Mouse (Mus musculus) layer of hippocampus, adult 2 months (tissue): ENCODE measurements around the gene Phox2a. TPM values are rescaled to one million over a fixed set of nuclear protein-coding genes. Genes with fewer than 3 reads are reported as not detected.

ENCODE experiments used
- DNase-seq, 2 experiments: peaks; one replicate each; pipeline ENCODE4 v3.0.0; 2022; ENCODE audit warnings: low spot score in 2 of 2
- H3K27ac ChIP-seq: fragments of 200-600 bp; 2 replicates; pipeline ENCODE4 v1.8.1; 2022
- H3K4me3 ChIP-seq: fragments of 200-600 bp; 2 replicates; pipeline ENCODE4 v1.8.1; 2022; ENCODE audit warnings: mild to moderate bottlenecking
- CTCF ChIP-seq: fragments of 200-600 bp; conservative IDR thresholded peaks from 2 replicates; pipeline ENCODE4 v1.8.1; 2022; ENCODE audit warnings: antibody characterized with exemption, mild to moderate bottlenecking, moderate library complexity
- total RNA-seq, 2 experiments: library from RNA; stranded (reverse); gene quantifications; 2 replicates each; pipeline ENCODE4 v1.2.3; 2021

Gene Phox2a
- total RNA-seq, 2 experiments from 2014 or later, result not detected

- Histone ChIP-seq H3K27ac (no peak overlapping the region), H3K4me3 (no peak overlapping the region)
- DNase-seq, result no peak
- TF ChIP-seq CTCF, result 0 out of 2 replicates have a peak, but pooled peaks have one; percentile 9
Observed at GRCm38 (mm10) chr7:101833352-101833751, 15.2 kb downstream of the Phox2a start.

- H3K27ac ChIP-seq, result no peak overlapping the region
- no peak for TF ChIP-seq CTCF
- no peak overlapping the region for H3K4me3 ChIP-seq
- DNase-seq, result no peak
Observed at GRCm38 (mm10) chr7:101833916-101834584, 15.9 kb downstream of the Phox2a start.

- no peak for DNase-seq
- H3K27ac ChIP-seq, result no peak overlapping the region
- H3K4me3 ChIP-seq, result no peak overlapping the region
- TF ChIP-seq CTCF, result no peak
Observed at GRCm38 (mm10) chr7:101834903-101835302, 16.8 kb downstream of the Phox2a start.

GRCm38 (mm10) chr7:101835457-101836109, 17.5 kb downstream of the Phox2a start:
- TF ChIP-seq CTCF, result peak; percentile 66
- DNase-seq, result no peak
- H3K27ac ChIP-seq, result peak overlapping the region; percentile 90; the same call in 1 of the 2 replicates
- H3K4me3 ChIP-seq, result peak overlapping the region; percentile 65

GRCm38 (mm10) chr7:101836271-101837153, 18.4 kb downstream of the Phox2a start:
- Histone ChIP-seq H3K27ac (peak overlapping the region; percentile 90), H3K4me3 (peak overlapping the region; percentile 65)
- peak in 1 of 2 experiments; percentile 25 for DNase-seq
- TF ChIP-seq CTCF, result no peak

GRCm38 (mm10) chr7:101837154-101837605, 19.1 kb downstream of the Phox2a start:
- DNase-seq, result no peak
- Histone ChIP-seq H3K27ac (peak overlapping the region; percentile 90), H3K4me3 (peak overlapping the region; percentile 65)
- no peak for TF ChIP-seq CTCF

- TF ChIP-seq CTCF, result peak; percentile 69
- Histone ChIP-seq H3K4me3 (peak within 1 kb of the TSS; percentile 65), H3K27ac (peak within 1 kb of the TSS; percentile 90)
- peak; percentile 59 to 60 for DNase-seq
Observed at GRCm38 (mm10) chr7:101837606-101838471, 19.7 kb downstream of the Phox2a start, which contains the start of gene Inppl1. Inppl1 (minus strand) TSS chr7:101838229.

GRCm38 (mm10) chr7:101844186-101844585, 26.1 kb downstream of the Phox2a start:
- no peak overlapping the region for H3K4me3 ChIP-seq
- no peak overlapping the region for H3K27ac ChIP-seq
- no peak for TF ChIP-seq CTCF
- DNase-seq, result no peak

GRCm38 (mm10) chr7:101847934-101848333, 29.8 kb downstream of the Phox2a start:
- DNase-seq, result no peak
- Histone ChIP-seq H3K4me3 (no peak overlapping the region), H3K27ac (no peak overlapping the region)
- TF ChIP-seq CTCF, result no peak

GRCm38 (mm10) chr7:101851689-101852088, 33.6 kb downstream of the Phox2a start:
- DNase-seq, result no peak
- Histone ChIP-seq H3K4me3 (no peak overlapping the region), H3K27ac (no peak overlapping the region)
- no peak for TF ChIP-seq CTCF

- TF ChIP-seq CTCF, result no peak
- no peak overlapping the region for H3K4me3 ChIP-seq
- DNase-seq, result no peak
- no peak overlapping the region for H3K27ac ChIP-seq
Observed at GRCm38 (mm10) chr7:101852846-101853245, 34.7 kb downstream of the Phox2a start.

GRCm38 (mm10) chr7:101853816-101854215, 35.7 kb downstream of the Phox2a start:
- no peak for TF ChIP-seq CTCF
- H3K27ac ChIP-seq, result no peak overlapping the region
- no peak overlapping the region for H3K4me3 ChIP-seq
- no peak for DNase-seq
